Mouse (Mus musculus) CH12.LX (cell line): Measurements from ENCODE around the gene Mgat5b. TPM values are rescaled to one million over a fixed set of nuclear protein-coding genes. Genes with fewer than 3 reads are reported as not detected.

Experiments used
- DNase-seq: peaks from one replicate; pipeline ENCODE4 v3.0.0-alpha.2; 2013; ENCODE audit errors: extremely low read depth
- H3K27ac ChIP-seq: 2 replicates; pipeline ENCODE4 v1.5.1; 2012; ENCODE audit warnings: low read depth, mild to moderate bottlenecking, control low read depth, moderate library complexity; ENCODE audit not compliant: insufficient read depth
- H3K27me3 ChIP-seq: replicated peaks from 2 replicates; pipeline ENCODE3; 2012; ENCODE audit warnings: inconsistent platforms
- H3K36me3 ChIP-seq, 2 experiments: replicated peaks in 1 of 2; 2 replicates each; pipeline versions ENCODE3 to v1.6.1; 2012; ENCODE audit warnings: inconsistent platforms in 1 of 2, low read length in 1 of 2, mild to moderate bottlenecking in 1 of 2, mixed read lengths in 1 of 2, moderate library complexity in 1 of 2; ENCODE audit not compliant: control insufficient read depth in 1 of 2, insufficient read depth in 1 of 2
- H3K4me1 ChIP-seq, 2 experiments: 2 replicates each; pipeline ENCODE4 v1.6.1; 2012; ENCODE audit warnings: inconsistent platforms in 1 of 2, moderate library complexity in 1 of 2; ENCODE audit not compliant: insufficient read depth in 2 of 2, control insufficient read depth in 1 of 2
- H3K4me2 ChIP-seq: 2 replicates; pipeline ENCODE4 v1.6.1; 2012; ENCODE audit warnings: low read depth, mild to moderate bottlenecking, control low read depth; ENCODE audit not compliant: poor library complexity, insufficient read depth, severe bottlenecking
- H3K4me3 ChIP-seq, 3 experiments: fragments of 150-350 bp in 1 of 3; sonication (generic) in 1 of 3; replicated peaks in 1 of 3; 2 replicates each; pipeline versions ENCODE3 to v1.5.1; 2011 to 2012; ENCODE audit warnings: low read depth in 2 of 3, low read length in 2 of 3, mild to moderate bottlenecking in 2 of 3, moderate library complexity in 2 of 3, control low read depth in 1 of 3, improper control_type of control experiment in 1 of 3, inconsistent platforms in 1 of 3, mixed read lengths in 1 of 3; ENCODE audit not compliant: poor library complexity in 1 of 3
- H3K79me2 ChIP-seq: replicated peaks from 2 replicates; pipeline ENCODE4 v1.6.1; 2012; ENCODE audit warnings: mild to moderate bottlenecking, moderate library complexity; ENCODE audit not compliant: control insufficient read depth, poor library complexity, insufficient read depth, severe bottlenecking; ENCODE audit errors: extremely low read depth
- H3K9ac ChIP-seq: 2 replicates; pipeline ENCODE4 v1.6.1; 2012; ENCODE audit warnings: low read depth, mild to moderate bottlenecking, control low read depth, moderate library complexity; ENCODE audit not compliant: insufficient read depth
- H3K9me3 ChIP-seq: replicated peaks from 2 replicates; pipeline ENCODE3; 2012; ENCODE audit warnings: low read length, inconsistent platforms, mixed read lengths
- CHD1 ChIP-seq: IDR thresholded peaks from 2 replicates; pipeline ENCODE4 v1.6.1; 2012; ENCODE audit warnings: low read depth, low read length, improper control_type of control experiment, inconsistent platforms
- CHD2 ChIP-seq: IDR thresholded peaks from 2 replicates; pipeline ENCODE4 v1.6.1; 2011; ENCODE audit warnings: low read length, improper control_type of control experiment
- CTCF ChIP-seq, 2 experiments: IDR thresholded peaks in 1 of 2; conservative IDR thresholded peaks in 1 of 2; 2 replicates each; pipeline ENCODE4 v1.5.1; 2011 to 2012; ENCODE audit warnings: low read depth in 2 of 2, low read length in 2 of 2, improper control_type of control experiment in 1 of 2, inconsistent platforms in 1 of 2, mild to moderate bottlenecking in 1 of 2, moderate library complexity in 1 of 2
- GABPA ChIP-seq: IDR thresholded peaks from 2 replicates; pipeline ENCODE4 v1.6.1; 2012; ENCODE audit warnings: low read depth, low read length, improper control_type of control experiment, inconsistent platforms; ENCODE audit not compliant: insufficient replicate concordance
- HCFC1 ChIP-seq: IDR thresholded peaks from 2 replicates; pipeline ENCODE4 v1.6.1; 2012; ENCODE audit warnings: low read depth, mild to moderate bottlenecking, inconsistent platforms, low read length, improper control_type of control experiment
- IRF4 ChIP-seq: IDR thresholded peaks from 2 replicates; pipeline ENCODE4 v1.6.1; 2014; ENCODE audit warnings: low read depth, mild to moderate bottlenecking, inconsistent platforms, low read length, improper control_type of control experiment
- JUN ChIP-seq: IDR thresholded peaks from 2 replicates; pipeline ENCODE4 v1.6.1; 2011; ENCODE audit warnings: low read depth, mild to moderate bottlenecking, low read length, improper control_type of control experiment, moderate library complexity; ENCODE audit not compliant: insufficient read depth
- KAT2A ChIP-seq: IDR thresholded peaks from 2 replicates; pipeline ENCODE4 v1.6.1; 2012; ENCODE audit warnings: low read length, improper control_type of control experiment, inconsistent platforms; ENCODE audit not compliant: insufficient replicate concordance
- MAZ ChIP-seq: IDR thresholded peaks from 2 replicates; pipeline ENCODE4 v1.6.1; 2012; ENCODE audit warnings: low read depth, mild to moderate bottlenecking, inconsistent platforms, low read length, improper control_type of control experiment, moderate library complexity
- MEF2A ChIP-seq: IDR thresholded peaks from 2 replicates; pipeline ENCODE4 v1.6.1; 2014; ENCODE audit warnings: low read depth, mild to moderate bottlenecking, inconsistent platforms, low read length, improper control_type of control experiment, borderline replicate concordance
- NELFE ChIP-seq: IDR thresholded peaks from 2 replicates; pipeline ENCODE4 v1.6.1; 2011; ENCODE audit warnings: low read depth, low read length, improper control_type of control experiment
- PAX5 ChIP-seq: IDR thresholded peaks from 2 replicates; pipeline ENCODE4 v1.6.1; 2012; ENCODE audit warnings: low read length, inconsistent platforms, mixed read lengths
- RAD21 ChIP-seq: IDR thresholded peaks from 2 replicates; pipeline ENCODE4 v1.6.1; 2011; ENCODE audit warnings: low read depth, mild to moderate bottlenecking, low read length, improper control_type of control experiment, moderate library complexity
- RCOR1 ChIP-seq: conservative IDR thresholded peaks from 2 replicates; pipeline ENCODE4 v1.6.1; 2012; ENCODE audit warnings: low read depth, mild to moderate bottlenecking, inconsistent platforms, low read length, improper control_type of control experiment
- SMC3 ChIP-seq: IDR thresholded peaks from 2 replicates; pipeline ENCODE4 v1.6.1; 2011; ENCODE audit warnings: low read depth, low read length, improper control_type of control experiment
- USF1 ChIP-seq: IDR thresholded peaks from 2 replicates; pipeline ENCODE4 v1.6.1; 2014; ENCODE audit warnings: low read depth, mild to moderate bottlenecking, inconsistent platforms, low read length, improper control_type of control experiment
- USF2 ChIP-seq: conservative IDR thresholded peaks from 2 replicates; pipeline ENCODE4 v1.6.1; 2011; ENCODE audit warnings: low read depth, low read length, improper control_type of control experiment
- ZC3H11A ChIP-seq: IDR thresholded peaks from 2 replicates; pipeline ENCODE4 v1.6.1; 2012; ENCODE audit warnings: low read depth, mild to moderate bottlenecking, inconsistent platforms, low read length, improper control_type of control experiment
- ZNF384 ChIP-seq: IDR thresholded peaks from 2 replicates; pipeline ENCODE4 v1.6.1; 2012; ENCODE audit warnings: low read depth, low read length, improper control_type of control experiment, inconsistent platforms
- dilution Hi-C: fragments of 300-500 bp; cut with MboI; formaldehyde crosslinking; loops from 2 replicates; pipeline ENCODE4 v1.14.3; 2020; ENCODE audit warnings: low sequenced_read_pairs; ENCODE audit not compliant: extremely low pct_unique_long_range_greater_than_20kb, extremely low pct_ligation_motif_present
- in situ Hi-C: fragments of 300-500 bp; cut with MboI; formaldehyde crosslinking; loops from 3 replicates; pipeline ENCODE4 v1.14.3; 2019; ENCODE audit warnings: low sequenced_read_pairs, low pct_ligation_motif_present, low pct_unique_long_range_greater_than_20kb, mixed read lengths
- polyA plus RNA-seq: library from polyadenylated mRNA; unstranded; fragments of >175 nt; gene quantifications from 2 replicates; pipeline ENCODE4 v1.2.1, GENCODE M21; 2012; ENCODE audit warnings: low read depth; ENCODE audit not compliant: insufficient read length
- total RNA-seq, 2 experiments: library from RNA; depleted of rRNA; stranded (reverse); fragments of 300-350 nt in 1 of 2; fragments of >200 nt in 1 of 2; gene quantifications; 2 replicates each; pipeline ENCODE4 v1.2.3; 2012 to 2014

Mgat5b gene
- total and polyA plus RNA-seq, 3 experiments = not detected

DNA sequence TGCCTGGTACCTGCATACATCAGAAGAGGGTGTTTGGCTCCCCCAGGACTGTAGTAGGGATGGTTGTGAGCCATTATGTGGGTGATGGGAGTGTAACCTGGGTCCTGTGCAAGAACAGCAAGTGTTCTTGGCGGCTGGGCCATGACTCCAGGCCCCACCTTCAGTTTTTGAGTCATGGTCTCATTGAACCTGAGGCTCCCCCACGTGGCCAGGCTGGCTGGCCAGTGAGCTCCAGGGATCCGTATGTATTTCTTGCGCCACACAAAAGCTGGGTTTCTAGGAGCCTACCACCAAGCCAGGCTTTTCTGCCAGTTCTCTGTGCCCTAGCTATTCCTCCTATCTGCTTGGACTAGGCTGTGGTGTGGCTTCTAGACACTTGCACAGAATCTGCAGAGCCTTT lies 63.9 kb downstream of the Mgat5b start:
- Histone ChIP-seq H3K4me1 (no peaks in the 10 kb centered on the region), H3K9ac (no peak overlapping the region), H3K4me2 (no peak overlapping the region), H3K27ac (no peak overlapping the region), H3K9me3 (peaks cover 3% of the 10 kb centered on the region), H3K79me2 (no peaks in the 10 kb centered on the region), H3K27me3 (peaks cover 93% of the 10 kb centered on the region), H3K4me3 (no peak overlapping the region), H3K36me3 (no peaks in the 10 kb centered on the region)
- peak in 1 of 2 experiments; percentile 55; a peak in 2 of 4 replicates for TF ChIP-seq CTCF (conservative IDR thresholded peaks at IDR 0.05 in 1 of 2, IDR thresholded peaks at IDR 0.05 in 1 of 2; ENCODE audit: low read depth in 2 of 2, low read length in 2 of 2)
- TF ChIP-seq RAD21 = peak; percentile 34
- no peak for TF ChIP-seq USF1
- TF ChIP-seq HCFC1 = no peak
- peak; percentile 63 for TF ChIP-seq SMC3
- dilution Hi-C loops = no loop called here
- in situ Hi-C loops = no loop called here
- no peak for DNase-seq

DNA sequence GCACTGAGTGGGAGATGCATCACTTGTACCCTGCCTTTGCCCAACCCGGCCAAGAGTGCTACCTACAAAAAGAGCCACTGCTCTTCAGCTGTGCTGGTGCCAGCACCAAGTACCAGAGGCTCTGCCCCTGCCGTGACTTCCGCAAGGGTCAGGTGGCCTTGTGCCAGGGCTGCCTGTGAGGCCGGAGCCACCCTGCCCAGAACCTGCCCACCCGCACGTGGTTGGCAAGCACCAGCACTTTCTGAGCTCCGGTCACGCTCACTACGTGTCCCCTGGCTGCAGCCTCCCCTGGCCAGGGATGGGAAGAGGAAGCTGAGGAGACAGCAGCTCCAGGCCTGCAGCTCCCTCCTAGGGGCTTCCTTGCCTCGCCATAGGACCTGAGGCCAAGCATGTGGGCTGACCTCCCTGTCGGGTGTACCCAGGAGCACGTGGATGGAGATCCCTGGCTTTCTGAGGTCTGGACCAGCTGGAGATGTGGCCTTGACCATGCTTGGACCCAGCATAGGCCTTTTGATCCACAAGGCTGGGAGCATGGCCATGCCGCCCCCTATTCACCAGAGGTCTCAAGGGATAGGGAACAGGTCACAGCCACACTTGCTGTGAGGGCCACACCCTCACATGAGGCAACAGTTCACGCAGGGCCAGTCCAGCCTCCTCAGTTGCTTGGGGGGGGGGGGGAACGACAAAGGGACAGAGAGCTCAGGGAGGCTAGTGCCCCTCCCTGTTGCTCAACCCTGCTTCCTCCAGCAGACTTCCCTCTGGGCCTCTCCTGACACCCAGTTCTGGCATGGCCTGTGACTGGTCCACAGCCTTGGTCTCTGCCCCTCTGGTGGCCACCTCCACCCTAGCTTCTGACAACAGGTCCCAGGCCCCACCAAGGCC lies 67.1 kb downstream of the Mgat5b start:
- in situ Hi-C loops (no loop called here), dilution Hi-C loops (no loop called here)
- H3K79me2 ChIP-seq = no peaks in the 10 kb centered on the region
- H3K9ac ChIP-seq = no peak overlapping the region
- no peaks in the 10 kb centered on the region for H3K9me3 ChIP-seq
- H3K27ac ChIP-seq = no peak overlapping the region
- peaks cover 87% of the 10 kb centered on the region for H3K27me3 ChIP-seq
- H3K4me1 ChIP-seq = no peaks in the 10 kb centered on the region
- DNase-seq = no peak
- H3K36me3 ChIP-seq = no peaks in the 10 kb centered on the region
- H3K4me3 ChIP-seq = no peak overlapping the region
- H3K4me2 ChIP-seq = no peak overlapping the region
- TF ChIP-seq MAZ = no peak
- TF ChIP-seq MEF2A = no peak
- no peak for TF ChIP-seq KAT2A
- no peak for TF ChIP-seq NELFE
- TF ChIP-seq USF2 = no peak
- TF ChIP-seq GABPA = no peak
- no peak for TF ChIP-seq CTCF (conservative IDR thresholded peaks at IDR 0.05 in 1 of 2, IDR thresholded peaks at IDR 0.05 in 1 of 2; ENCODE audit: low read depth in 2 of 2, low read length in 2 of 2)
- no peak for TF ChIP-seq RCOR1
- TF ChIP-seq ZNF384 = no peak
- no peak for TF ChIP-seq JUN
- TF ChIP-seq CHD1 = no peak
- TF ChIP-seq CHD2 = no peak
- no peak for TF ChIP-seq USF1
- no peak for TF ChIP-seq SMC3
- TF ChIP-seq IRF4 = no peak
- TF ChIP-seq PAX5 = no peak
- TF ChIP-seq ZC3H11A = no peak
